Mouse (Mus musculus) liver, embryonic 14.5 days (tissue): Measurements from ENCODE around the gene Aldh3b1. TPM values are rescaled to one million over a fixed set of nuclear protein-coding genes. Genes with fewer than 3 reads are reported as not detected.

Experiments
- ATAC-seq: fragments of 200-750 bp; cut with Nextera tagmentation; 2 replicates; pipeline ENCODE4 v1.8.0; 2017; ENCODE audit warnings: moderate number of reproducible peaks, mild to moderate bottlenecking, moderate library complexity; ENCODE audit not compliant: insufficient read depth
- DNase-seq, 3 experiments: peaks; one replicate each; pipeline ENCODE4 v3.0.0-alpha.2; 2012 to 2013; ENCODE audit warnings: low read depth in 3 of 3, low spot score in 3 of 3
- H3K27ac ChIP-seq: fragments of 300-500 bp; sonication (generic); 2 replicates; pipeline ENCODE4 v1.5.1; 2014; ENCODE audit warnings: moderate library complexity, mild to moderate bottlenecking, control low read depth, inconsistent platforms
- H3K27me3 ChIP-seq: fragments of 300-500 bp; sonication (generic); 2 replicates; pipeline ENCODE4 v1.6.1; 2014; ENCODE audit warnings: mild to moderate bottlenecking, low read length, moderate library complexity; ENCODE audit not compliant: control insufficient read depth, insufficient read depth
- H3K36me3 ChIP-seq: fragments of 300-500 bp; sonication (generic); replicated peaks from 2 replicates; pipeline ENCODE4 v1.6.1; 2014; ENCODE audit warnings: low read depth; ENCODE audit not compliant: control insufficient read depth, insufficient read depth
- H3K4me1 ChIP-seq, 2 experiments: fragments of 200-500 bp in 1 of 2; fragments of 300-500 bp in 1 of 2; sonication (generic) in 1 of 2; replicated peaks; 2 replicates each; pipeline ENCODE4 v1.6.1; 2012 to 2014; ENCODE audit warnings: antibody characterized with exemption in 1 of 2, inconsistent platforms in 1 of 2, low read length in 1 of 2; ENCODE audit not compliant: control insufficient read depth in 2 of 2, insufficient read depth in 2 of 2
- H3K4me2 ChIP-seq: fragments of 300-500 bp; sonication (generic); 2 replicates; pipeline ENCODE4 v1.6.1; 2014; ENCODE audit warnings: low read depth, mild to moderate bottlenecking, control low read depth, moderate library complexity
- H3K4me3 ChIP-seq, 2 experiments: fragments of 200-500 bp in 1 of 2; fragments of 300-500 bp in 1 of 2; sonication (generic) in 1 of 2; 2 replicates each; pipeline ENCODE4 v1.5.1; 2012 to 2014; ENCODE audit warnings: low read depth in 2 of 2, low read length in 2 of 2, mild to moderate bottlenecking in 2 of 2, control low read depth in 1 of 2, inconsistent platforms in 1 of 2, moderate library complexity in 1 of 2; ENCODE audit not compliant: insufficient read depth in 1 of 2
- H3K9ac ChIP-seq: fragments of 300-500 bp; sonication (generic); replicated peaks from 2 replicates; pipeline ENCODE4 v1.6.1; 2014; ENCODE audit warnings: mild to moderate bottlenecking, control low read depth, moderate library complexity
- H3K9me3 ChIP-seq: fragments of 300-500 bp; sonication (generic); 2 replicates; pipeline ENCODE4 v1.6.1; 2016; ENCODE audit warnings: low read length, mixed read lengths; ENCODE audit not compliant: control insufficient read depth
- CTCF ChIP-seq: IDR thresholded peaks from 2 replicates; pipeline ENCODE4 v1.5.1; 2016; ENCODE audit warnings: antibody characterized with exemption, low read depth, control low read depth
- EP300 ChIP-seq: IDR thresholded peaks from 2 replicates; pipeline ENCODE4 v1.6.1; 2016; ENCODE audit warnings: antibody characterized with exemption, low read depth
- WGBS: fragments of 180-500 bp; shearing (Covaris S2); extraction: QIAGEN DNeasy Blood & Tissue Kit; methylation state at CpG from one replicate; pipeline ENCODE4 v1.1.7; 2014; ENCODE audit not compliant: insufficient replicate concordance; 5-methylcytosine and 5-hydroxymethylcytosine counted together
- polyA plus RNA-seq, 2 experiments: library from polyadenylated mRNA; depleted of rRNA in 1 of 2; stranded (reverse) in 1 of 2; unstranded in 1 of 2; fragments of >200 nt; fragmentation: Nextera tagmentation in 1 of 2; extraction: Ambion mirVana in 1 of 2; gene quantifications; 2 replicates each; pipeline versions ENCODE4 v1.2.1 to v1.2.3; 2012 to 2014

Gene Aldh3b1
- polyA plus RNA-seq, 2 experiments, result 3.3 to 5.3 TPM

DNA sequence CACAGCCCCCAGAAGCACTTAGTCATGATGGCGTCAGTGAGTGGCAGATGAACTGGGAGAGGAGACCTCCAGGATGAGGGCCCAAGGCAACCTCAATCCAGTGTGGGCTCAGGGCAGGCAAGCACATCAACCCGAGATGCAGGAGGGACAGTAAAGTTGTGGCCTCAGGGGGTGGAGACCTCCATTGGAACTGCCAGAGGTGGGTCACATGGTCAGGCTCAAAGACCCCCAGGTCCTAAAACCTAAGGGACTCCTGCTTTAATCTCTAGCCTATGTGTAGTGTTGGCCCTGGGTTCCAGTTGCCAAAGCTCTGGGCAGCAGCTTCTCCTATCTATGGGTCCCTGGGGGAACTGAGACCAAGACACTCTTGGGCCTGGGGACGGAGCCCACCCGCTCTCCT is 829 bp downstream of the Aldh3b1 start:
- DNase-seq, result no peak
- Histone ChIP-seq H3K36me3 (no peaks in the 10 kb centered on the region), H3K4me1 (peaks cover 3 to 12% of the 10 kb centered on the region in 2 experiments), H3K27me3 (no peaks in the 10 kb centered on the region), H3K4me2 (peak overlapping the region; percentile 16; the same call in 1 of the 2 replicates), H3K27ac (no peak overlapping the region), H3K9ac (no peak overlapping the region), H3K4me3 (no peak overlapping the region), H3K9me3 (no peaks in the 10 kb centered on the region)
- WGBS, result 44% methylated on average over 4 of the region's 4 CpGs
- no peak for TF ChIP-seq CTCF
- no peak for TF ChIP-seq EP300
- no peak for ATAC-seq

DNA sequence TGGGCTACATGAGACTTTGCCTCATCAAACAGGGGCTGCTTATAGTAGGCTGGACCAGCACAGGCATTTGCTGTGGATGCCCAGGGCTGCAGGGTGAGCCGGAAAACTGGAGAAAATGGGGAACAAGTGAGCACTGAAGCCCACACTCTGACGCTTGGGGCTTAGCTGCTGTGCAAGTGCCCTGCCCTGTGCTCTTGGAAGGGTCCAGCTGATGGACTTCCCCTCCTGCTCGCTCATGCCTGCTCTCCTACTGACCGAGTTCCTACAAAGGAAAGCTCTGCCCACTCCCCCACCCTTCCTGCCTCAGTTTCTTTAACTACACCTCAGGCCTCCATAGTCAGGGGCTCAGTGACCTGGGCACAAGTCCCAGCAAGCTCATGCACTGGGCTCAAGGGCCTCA is 1.6 kb downstream of the Aldh3b1 start:
- Histone ChIP-seq H3K4me2 (no peak overlapping the region), H3K9me3 (no peaks in the 10 kb centered on the region), H3K4me3 (no peak overlapping the region), H3K9ac (no peak overlapping the region), H3K27ac (no peak overlapping the region), H3K4me1 (peaks cover 3 to 16% of the 10 kb centered on the region in 2 experiments), H3K27me3 (no peaks in the 10 kb centered on the region), H3K36me3 (no peaks in the 10 kb centered on the region)
- 45% methylated on average over 4 of the region's 4 CpGs for WGBS
- no peak for ATAC-seq
- no peak for DNase-seq
- no peak for TF ChIP-seq CTCF
- no peak for TF ChIP-seq EP300

DNA sequence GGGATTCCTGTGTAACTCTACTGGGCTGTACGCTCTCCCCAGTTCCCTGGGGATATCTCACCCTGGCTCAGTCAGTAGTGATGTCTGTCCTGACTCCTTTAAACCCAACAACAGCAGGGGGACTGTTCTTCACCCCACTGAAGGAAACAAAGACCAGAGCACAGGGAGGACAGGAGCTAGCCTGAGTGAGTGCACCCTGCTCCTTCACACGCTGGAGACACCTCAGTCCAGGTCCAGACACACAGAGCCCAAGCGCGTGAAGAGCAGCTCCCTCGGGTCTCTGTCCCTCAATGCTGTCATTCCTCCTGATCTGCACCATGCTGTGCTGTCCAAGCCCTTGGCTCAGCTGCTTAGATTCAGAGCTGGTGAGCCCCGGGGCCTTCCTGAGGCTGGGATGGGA is 2.9 kb downstream of the Aldh3b1 start:
- no peak for ATAC-seq
- DNase-seq, result no peak
- H3K9me3 ChIP-seq, result no peaks in the 10 kb centered on the region
- H3K4me1 ChIP-seq, result peaks cover 3 to 16% of the 10 kb centered on the region in 2 experiments
- H3K9ac ChIP-seq, result no peak overlapping the region
- WGBS, result 72% methylated on average over 6 of the region's 6 CpGs
- H3K27me3 ChIP-seq, result no peaks in the 10 kb centered on the region
- H3K27ac ChIP-seq, result no peak overlapping the region
- H3K4me2 ChIP-seq, result no peak overlapping the region
- H3K4me3 ChIP-seq, result no peak overlapping the region
- no peaks in the 10 kb centered on the region for H3K36me3 ChIP-seq
- TF ChIP-seq EP300, result no peak

DNA sequence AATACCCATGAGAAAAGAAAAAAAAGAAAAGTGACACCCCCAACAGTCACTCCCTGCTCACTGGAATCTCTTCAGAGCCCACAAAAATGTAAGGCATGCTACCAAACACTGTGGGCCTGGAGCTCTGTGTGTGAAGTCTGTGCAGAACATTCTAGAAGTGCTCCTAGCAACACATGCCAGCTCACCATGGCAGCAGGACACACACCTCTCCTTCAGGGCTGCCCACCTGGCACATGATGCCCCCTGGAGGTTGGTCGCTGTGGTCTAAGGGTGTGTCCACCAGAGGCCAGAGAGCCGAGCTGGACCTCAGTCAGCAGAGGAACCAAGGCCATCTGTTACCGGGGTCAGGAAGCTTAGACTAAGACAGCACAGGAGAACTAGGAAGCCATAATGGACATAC is 3.3 kb downstream of the Aldh3b1 start:
- ATAC-seq (no peak), DNase-seq (no peak)
- H3K4me2 ChIP-seq, result no peak overlapping the region
- no peaks in the 10 kb centered on the region for H3K36me3 ChIP-seq
- H3K9me3 ChIP-seq, result no peaks in the 10 kb centered on the region
- no peak overlapping the region for H3K9ac ChIP-seq
- peaks cover 3 to 16% of the 10 kb centered on the region in 2 experiments for H3K4me1 ChIP-seq
- WGBS, result 42% methylated on average over 3 of the region's 3 CpGs
- H3K27ac ChIP-seq, result no peak overlapping the region
- no peak for TF ChIP-seq EP300
- peak; percentile 37; the same call in 1 of the 2 replicates for TF ChIP-seq CTCF
- H3K4me3 ChIP-seq, result no peak overlapping the region
- no peaks in the 10 kb centered on the region for H3K27me3 ChIP-seq

DNA sequence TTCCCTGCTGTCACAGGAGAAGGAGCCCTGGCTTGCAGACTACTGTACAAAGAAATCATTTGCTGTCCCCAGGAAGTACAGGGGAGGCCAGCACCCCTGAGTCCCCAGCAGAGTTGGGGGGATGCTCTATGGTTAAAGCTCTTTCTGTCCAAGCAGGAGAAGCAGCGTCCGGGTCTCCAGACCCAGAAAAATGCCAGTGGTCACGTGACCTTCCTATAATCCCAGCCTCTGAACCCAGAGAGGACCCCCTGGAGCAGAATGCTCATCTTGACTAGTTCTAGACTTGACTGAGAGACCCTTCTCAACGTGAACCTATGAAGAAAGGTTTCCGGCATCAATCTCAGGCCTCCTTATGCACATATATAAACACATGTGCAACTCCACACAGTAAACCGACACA is 3.7 kb downstream of the Aldh3b1 start:
- Histone ChIP-seq H3K36me3 (no peaks in the 10 kb centered on the region), H3K9ac (no peak overlapping the region), H3K27ac (no peak overlapping the region), H3K4me1 (peaks cover 3 to 16% of the 10 kb centered on the region in 2 experiments), H3K4me2 (no peak overlapping the region), H3K27me3 (no peaks in the 10 kb centered on the region), H3K9me3 (no peaks in the 10 kb centered on the region), H3K4me3 (no peak overlapping the region)
- ATAC-seq (no peak), DNase-seq (no peak)
- TF ChIP-seq CTCF, result no peak
- no peak for TF ChIP-seq EP300
- 69% methylated on average over 6 of the region's 6 CpGs for WGBS
